In genomic region chr10:80344131-80344661, GRCm38 (mm10) we compare ENCODE assay signal across 10 mouse cellular contexts. TPM values are rescaled to one million over a fixed set of nuclear protein-coding genes. Genes with fewer than 3 reads are reported as not detected.
DNase-seq lines count a peak whose midpoint lies in the region; ATAC-seq lines count a peak whose summit lies in the region.
"Had no signal": no experiment of that assay in that cellular context is flagged by ENCODE, and none has a peak within 500 bp of the region (broad histone marks: within the 10 kb centered on the region; RNA-seq: fewer than 3 reads in every experiment).

No protein-coding gene starts in this region.

- no peak overlapping the region for H3K9ac ChIP-seq in heart, embryonic 15.5 days
- H3K9ac ChIP-seq in midbrain, embryonic 15.5 days, result no peak overlapping the region
- H3K9ac ChIP-seq in hindbrain, embryonic 12.5 days, result no peak overlapping the region

- no peaks in the 10 kb centered on the region for H3K36me3 ChIP-seq in heart, embryonic 15.5 days
- no peaks in the 10 kb centered on the region for H3K36me3 ChIP-seq in midbrain, embryonic 15.5 days (replicated peaks)
- H3K36me3 ChIP-seq in hindbrain, embryonic 12.5 days, result no peaks in the 10 kb centered on the region

- peak overlapping the region; percentile 26; the same call in 1 of the 2 replicates for H3K27ac ChIP-seq in heart, embryonic 15.5 days
- no peak overlapping the region for H3K27ac ChIP-seq in midbrain, embryonic 15.5 days
- no peak overlapping the region for H3K27ac ChIP-seq in hindbrain, embryonic 12.5 days

- DNase-seq in heart, adult 18-20 months, result peak; percentile 64 to 76
- no peak for DNase-seq in heart, postnatal 25 days (ENCODE audit: low spot score)
- DNase-seq in R1 (ENCODE audit: low read depth, low spot score), result peak; percentile 75
- DNase-seq in lung, postnatal 10 days, result peak; percentile 45
- DNase-seq in frontal cortex, postnatal 14 days (ENCODE audit: low spot score in 2 of 2), result no peak
- DNase-seq: embryo, embryonic 11 days had no signal

- ATAC-seq in heart, embryonic 15.5 days (replicated peaks; ENCODE audit: insufficient number of reproducible peaks, insufficient read depth, low FRiP score, low read depth), result no peak
- ATAC-seq in midbrain, embryonic 15.5 days (replicated peaks), result no peak
- ATAC-seq in hindbrain, embryonic 12.5 days (ENCODE audit: low FRiP score), result no peak
- ATAC-seq: inflammation-experienced regulatory T-cells, adult 6 months had no signal

- H3K27me3 ChIP-seq in heart, embryonic 15.5 days, result peaks cover 92% of the 10 kb centered on the region
- H3K27me3 ChIP-seq in midbrain, embryonic 15.5 days (replicated peaks), result peaks cover 88% of the 10 kb centered on the region
- H3K27me3 ChIP-seq in hindbrain, embryonic 12.5 days, result peaks cover 94% of the 10 kb centered on the region

- H3K9me3 ChIP-seq in heart, embryonic 15.5 days (replicated peaks), result no peaks in the 10 kb centered on the region
- no peaks in the 10 kb centered on the region for H3K9me3 ChIP-seq in midbrain, embryonic 15.5 days
- H3K9me3 ChIP-seq in hindbrain, embryonic 12.5 days (replicated peaks), result no peaks in the 10 kb centered on the region

- intact Hi-C loops in heart, postnatal 25 days (cut with DNase I), result no loop called here

- no peak overlapping the region for H3K4me3 ChIP-seq in heart, embryonic 15.5 days
- H3K4me3 ChIP-seq in midbrain, embryonic 15.5 days, result no peak overlapping the region
- no peak overlapping the region for H3K4me3 ChIP-seq in hindbrain, embryonic 12.5 days

- no peak overlapping the region for H3K4me2 ChIP-seq in heart, embryonic 15.5 days
- H3K4me2 ChIP-seq in midbrain, embryonic 15.5 days, result no peak overlapping the region
- H3K4me2 ChIP-seq in hindbrain, embryonic 12.5 days (replicated peaks), result no peak overlapping the region

- 25% methylated on average over 9 of the region's 9 CpGs for WGBS in heart, embryonic 15.5 days
- 38% methylated on average over 9 of the region's 9 CpGs for WGBS in midbrain, embryonic 15.5 days
- WGBS in hindbrain, embryonic 12.5 days, result 43% methylated on average over 9 of the region's 9 CpGs

- peaks cover 63% of the 10 kb centered on the region for H3K4me1 ChIP-seq in heart, embryonic 15.5 days (replicated peaks)
- peaks cover 36% of the 10 kb centered on the region for H3K4me1 ChIP-seq in midbrain, embryonic 15.5 days
- peaks cover 50% of the 10 kb centered on the region for H3K4me1 ChIP-seq in hindbrain, embryonic 12.5 days

RNA-seq across cellular contexts. Expression of gene Adamtsl5, which starts 4.0 kb away (rescaled TPM):
- total RNA-seq in heart, adult 18-20 months (2021), result 10 to 100 TPM; 75.6 to 80.1 TPM
- total RNA-seq in heart, postnatal 25 days (2021), result 10 to 100 TPM; 68.4 to 71.7 TPM
- polyA plus RNA-seq in heart, embryonic 15.5 days (2015; fragmentation: Nextera tagmentation; extraction: Ambion mirVana), result 10.9 and 12.7 TPM in 2 replicates
- polyA plus RNA-seq in midbrain, embryonic 15.5 days (2015; fragmentation: Nextera tagmentation; extraction: Ambion mirVana), result 0.67 and 0.79 TPM in 2 replicates
- 0.38 and 0.77 TPM in 2 replicates for polyA plus RNA-seq in hindbrain, embryonic 12.5 days (2016; fragmentation: Nextera tagmentation; extraction: Ambion mirVana)
- polyA plus RNA-seq: inflammation-experienced regulatory T-cells, adult 6 months had no signal

RNA-seq across cellular contexts. Expression of gene Plk5, which starts 12.1 kb away (rescaled TPM):
- total RNA-seq in heart, adult 18-20 months (2021), result 1 to 10 TPM in 1 of 2 experiments, under 1 TPM in 1; 0.69 to 1.2 TPM
- under 1 TPM; 0.18 to 0.36 TPM for total RNA-seq in heart, postnatal 25 days (2021)
- 0.06 and 0.09 TPM in 2 replicates for polyA plus RNA-seq in heart, embryonic 15.5 days (2015; fragmentation: Nextera tagmentation; extraction: Ambion mirVana)
- 6.2 TPM in 2 replicates for polyA plus RNA-seq in midbrain, embryonic 15.5 days (2015; fragmentation: Nextera tagmentation; extraction: Ambion mirVana)
- polyA plus RNA-seq in hindbrain, embryonic 12.5 days (2016; fragmentation: Nextera tagmentation; extraction: Ambion mirVana), result 0.35 and 0.50 TPM in 2 replicates
- polyA plus RNA-seq: inflammation-experienced regulatory T-cells, adult 6 months had no signal

RNA-seq across cellular contexts. Expression of gene Reep6, which starts 14.4 kb away (rescaled TPM):
- 1 to 10 TPM; 4.8 to 5.3 TPM for total RNA-seq in heart, adult 18-20 months (2021)
- 1 to 10 TPM; 1.9 to 2.1 TPM for total RNA-seq in heart, postnatal 25 days (2021)
- 1.6 and 3.4 TPM in 2 replicates for polyA plus RNA-seq in heart, embryonic 15.5 days (2015; fragmentation: Nextera tagmentation; extraction: Ambion mirVana)
- polyA plus RNA-seq in midbrain, embryonic 15.5 days (2015; fragmentation: Nextera tagmentation; extraction: Ambion mirVana), result 5.5 TPM in 2 replicates
- polyA plus RNA-seq in hindbrain, embryonic 12.5 days (2016; fragmentation: Nextera tagmentation; extraction: Ambion mirVana), result 3.2 and 4.1 TPM in 2 replicates
- polyA plus RNA-seq: inflammation-experienced regulatory T-cells, adult 6 months had no signal

RNA-seq across cellular contexts. Expression of gene Pcsk4, which starts 14.9 kb away (rescaled TPM):
- total RNA-seq in heart, adult 18-20 months (2021), result 1 to 10 TPM; 1.3 TPM
- total RNA-seq in heart, postnatal 25 days (2021), result 1 to 10 TPM; 1.3 to 1.6 TPM
- 1.3 and 1.5 TPM in 2 replicates for polyA plus RNA-seq in heart, embryonic 15.5 days (2015; fragmentation: Nextera tagmentation; extraction: Ambion mirVana)
- 4.4 and 5.8 TPM in 2 replicates for polyA plus RNA-seq in midbrain, embryonic 15.5 days (2015; fragmentation: Nextera tagmentation; extraction: Ambion mirVana)
- 2.2 and 2.8 TPM in 2 replicates for polyA plus RNA-seq in hindbrain, embryonic 12.5 days (2016; fragmentation: Nextera tagmentation; extraction: Ambion mirVana)

RNA-seq across cellular contexts. Expression of gene 2310011J03Rik, which starts 23.9 kb away (rescaled TPM):
- total RNA-seq in heart, adult 18-20 months (2021), result 10 to 100 TPM; 15.8 to 16.6 TPM
- 10 to 100 TPM; 11.4 to 13.8 TPM for total RNA-seq in heart, postnatal 25 days (2021)
- polyA plus RNA-seq in heart, embryonic 15.5 days (2015; fragmentation: Nextera tagmentation; extraction: Ambion mirVana), result 32.4 and 36.8 TPM in 2 replicates
- polyA plus RNA-seq in midbrain, embryonic 15.5 days (2015; fragmentation: Nextera tagmentation; extraction: Ambion mirVana), result 25.4 and 28.0 TPM in 2 replicates
- 38.4 and 39.7 TPM in 2 replicates for polyA plus RNA-seq in hindbrain, embryonic 12.5 days (2016; fragmentation: Nextera tagmentation; extraction: Ambion mirVana)

Comparison
In these comparisons a context has a peak if more than half of its experiments do, and no peak if none do; other contexts are left out.
1. DNase-seq: peak in heart, adult 18-20 months (2 of 2), R1 (single experiment) and lung, postnatal 10 days (single experiment); none in heart, postnatal 25 days (single experiment) and frontal cortex, postnatal 14 days (0 of 2).